Mouse (Mus musculus) B cell, adult (primary cell): Measurements from ENCODE around the gene Slc36a4. TPM values are rescaled to one million over a fixed set of nuclear protein-coding genes. Genes with fewer than 3 reads are reported as not detected.

ENCODE experiments used
- total RNA-seq: library from RNA; stranded (reverse); gene quantifications from 4 replicates; pipeline ENCODE4 v1.2.4, GENCODE M21; 2023; ENCODE audit not compliant: inconsistent age

The Slc36a4 gene
- total RNA-seq, result 8.5 to 10.9 TPM (median 10.4 TPM) in 4 replicates

DNA sequence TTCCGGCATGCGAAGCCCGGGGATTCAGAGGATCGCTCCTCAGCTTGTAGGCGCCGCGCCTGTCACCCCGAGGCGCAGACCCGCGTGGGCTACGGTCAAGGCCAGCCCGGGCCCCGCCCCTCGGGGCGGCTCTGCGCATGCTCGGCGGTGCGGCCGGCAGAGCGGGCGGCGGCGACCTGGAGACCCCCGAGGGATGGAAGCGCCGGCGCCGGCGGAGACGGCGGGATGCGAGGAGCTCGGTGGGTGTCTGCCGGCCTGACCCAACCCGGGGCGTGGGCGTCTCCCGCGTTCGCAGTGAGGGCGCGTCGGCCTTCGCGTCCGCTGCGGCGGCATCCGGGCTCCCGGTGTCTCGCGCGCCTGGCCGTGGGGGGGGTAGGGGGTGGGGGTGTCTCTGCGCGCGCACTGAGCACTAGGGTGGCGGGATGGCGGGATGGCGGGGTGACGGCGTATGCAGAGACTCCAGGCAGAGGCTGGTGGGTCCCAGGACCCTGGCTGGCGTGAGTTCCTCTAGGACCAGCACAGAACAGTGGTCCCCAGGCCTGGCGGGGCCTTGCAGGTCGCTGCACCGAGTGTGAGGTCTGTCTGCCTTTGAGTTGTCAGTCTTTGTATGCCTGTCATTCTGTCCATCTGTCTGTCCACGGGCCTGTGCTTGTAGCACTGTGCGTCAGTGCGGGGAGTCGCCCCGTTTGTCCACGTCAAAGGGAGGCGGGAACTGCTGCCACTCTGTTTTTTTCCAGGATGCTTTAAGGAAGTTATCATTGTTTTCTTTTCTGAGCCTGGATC, at the start of gene Slc36a4:
TSS of gene Slc36a4 (plus strand) at position 140 of the 783 bp plus-strand sequence.

Other genes starting within 250 kb of the Slc36a4 start
- gene Smco4, start 216.3 kb upstream of the Slc36a4 start, total RNA-seq, result 9.1 to 16.5 TPM (median 9.9 TPM) in 4 replicates
- not detected in 4 replicates for gene Deup1, start 81.8 kb upstream of the Slc36a4 start, total RNA-seq
- not detected in 4 replicates for gene Mtnr1b, start 164.8 kb downstream of the Slc36a4 start, total RNA-seq